Mouse (Mus musculus) heart, adult 2 months (tissue): ENCODE measurements around the gene Ube2l3. TPM values are rescaled to one million over a fixed set of nuclear protein-coding genes. Genes with fewer than 3 reads are reported as not detected.
A peak's percentile ranks its signal among the peaks of the same experiment; 100 is the strongest.

ENCODE experiments used
- DNase-seq, 2 experiments: peaks; one replicate each; pipeline ENCODE4 v3.0.0; 2021
- H3K27ac ChIP-seq: fragments of 200-600 bp; 2 replicates; pipeline ENCODE4 v1.8.1; 2022
- H3K27me3 ChIP-seq: fragments of 200-500 bp; 2 replicates; pipeline ENCODE4 v1.6.1; 2012; ENCODE audit warnings: mild to moderate bottlenecking, low read length, inconsistent platforms, mixed read lengths; ENCODE audit not compliant: control insufficient read depth, insufficient read depth
- H3K36me3 ChIP-seq: fragments of 200-500 bp; 2 replicates; pipeline ENCODE4 v1.6.1; 2012; ENCODE audit warnings: low read length, inconsistent platforms; ENCODE audit not compliant: control insufficient read depth, insufficient read depth
- H3K4me1 ChIP-seq: fragments of 200-500 bp; 2 replicates; pipeline ENCODE4 v1.6.1; 2011; ENCODE audit warnings: low read length; ENCODE audit not compliant: control insufficient read depth, insufficient read depth
- H3K4me3 ChIP-seq: fragments of 200-600 bp; 2 replicates; pipeline ENCODE4 v1.8.1; 2022
- H3K79me2 ChIP-seq: fragments of 200-500 bp; replicated peaks from 2 replicates; pipeline ENCODE4 v1.6.1; 2012; ENCODE audit warnings: mild to moderate bottlenecking, inconsistent platforms, low read length, moderate library complexity, mixed read lengths; ENCODE audit not compliant: control insufficient read depth, insufficient read depth
- H3K9ac ChIP-seq: fragments of 200-500 bp; 2 replicates; pipeline ENCODE4 v1.6.1; 2012; ENCODE audit warnings: low read depth, mild to moderate bottlenecking, control low read depth, inconsistent platforms, low read length, mixed read lengths
- CTCF ChIP-seq: fragments of 200-600 bp; IDR thresholded peaks from 2 replicates; pipeline ENCODE4 v1.8.1; 2022; ENCODE audit warnings: antibody characterized with exemption, mild to moderate bottlenecking, moderate library complexity
- EP300 ChIP-seq: fragments of 200-500 bp; IDR thresholded peaks from 2 replicates; pipeline ENCODE4 v1.6.1; 2011; ENCODE audit warnings: low read depth, low read length, control low read depth; ENCODE audit not compliant: insufficient read depth
- POLR2A ChIP-seq: fragments of 200-500 bp; IDR thresholded peaks from 2 replicates; pipeline ENCODE4 v1.6.1; 2011; ENCODE audit warnings: mild to moderate bottlenecking, low read depth, low read length, control low read depth; ENCODE audit not compliant: insufficient read depth
- WGBS: fragments of 180-500 bp; shearing (Covaris S2); methylation state at CpG from one replicate; pipeline ENCODE4 v1.1.7; 2018; 5-methylcytosine and 5-hydroxymethylcytosine counted together
- intact Hi-C: fragments of 180-260 bp; cut with DNase I; formaldehyde crosslinking; loops from one replicate; pipeline ENCODE4 v1.15.1; 2025
- polyA plus RNA-seq: library from polyadenylated mRNA; depleted of rRNA; stranded (reverse); fragments of >200 nt; gene quantifications from 2 replicates; pipeline ENCODE4 v1.2.3, GENCODE M21; 2012
- total RNA-seq, 2 experiments: library from RNA; stranded (reverse); gene quantifications; 2 replicates each; pipeline ENCODE4 v1.2.3; 2021

The Ube2l3 gene
- total and polyA plus RNA-seq, 3 experiments, result 55.0 to 112 (median 102) TPM

DNA sequence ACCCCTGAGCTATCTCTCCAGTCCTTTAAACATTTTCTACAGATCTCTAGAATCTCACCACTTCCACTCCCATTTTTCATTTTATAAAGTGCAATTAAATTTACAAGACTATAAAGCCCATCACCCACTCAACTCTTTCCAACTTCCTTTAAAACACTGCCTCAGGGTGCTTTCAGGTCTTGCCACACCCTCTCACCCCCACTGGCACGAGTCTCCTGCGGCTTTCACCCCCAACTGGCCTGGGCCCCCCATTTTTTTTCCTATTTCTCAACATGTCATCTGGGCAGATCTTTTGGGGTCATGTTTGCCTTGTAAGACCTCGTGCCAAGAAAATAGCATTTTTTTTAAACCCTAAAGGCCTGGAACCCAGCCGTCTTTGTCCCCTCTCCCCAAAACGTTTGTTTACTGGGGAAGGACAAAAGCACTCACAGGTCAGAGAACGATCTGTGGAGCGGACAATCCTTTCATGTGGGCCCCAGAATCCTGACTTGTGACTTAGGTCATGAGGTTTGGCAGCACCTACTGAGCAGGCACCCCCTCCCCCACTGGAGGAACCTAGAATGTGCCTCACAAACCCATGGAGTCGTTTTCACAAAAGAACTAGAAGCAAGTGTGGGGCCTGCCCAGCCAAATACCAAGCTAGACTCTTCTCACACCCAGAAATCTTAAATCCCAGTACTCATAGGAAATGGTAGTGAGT lies 14.6 kb upstream of the Ube2l3 start:
- Histone ChIP-seq H3K79me2 (no peaks in the 10 kb centered on the region), H3K4me1 (no peaks in the 10 kb centered on the region), H3K36me3 (no peaks in the 10 kb centered on the region), H3K27me3 (no peaks in the 10 kb centered on the region), H3K4me3 (no peak overlapping the region), H3K27ac (no peak overlapping the region), H3K9ac (no peak overlapping the region)
- WGBS, result 58% methylated on average over 8 of the region's 8 CpGs
- intact Hi-C loops, result no loop called here
- no peak for TF ChIP-seq CTCF
- TF ChIP-seq EP300, result no peak
- TF ChIP-seq POLR2A, result no peak
- DNase-seq, result no peak

DNA sequence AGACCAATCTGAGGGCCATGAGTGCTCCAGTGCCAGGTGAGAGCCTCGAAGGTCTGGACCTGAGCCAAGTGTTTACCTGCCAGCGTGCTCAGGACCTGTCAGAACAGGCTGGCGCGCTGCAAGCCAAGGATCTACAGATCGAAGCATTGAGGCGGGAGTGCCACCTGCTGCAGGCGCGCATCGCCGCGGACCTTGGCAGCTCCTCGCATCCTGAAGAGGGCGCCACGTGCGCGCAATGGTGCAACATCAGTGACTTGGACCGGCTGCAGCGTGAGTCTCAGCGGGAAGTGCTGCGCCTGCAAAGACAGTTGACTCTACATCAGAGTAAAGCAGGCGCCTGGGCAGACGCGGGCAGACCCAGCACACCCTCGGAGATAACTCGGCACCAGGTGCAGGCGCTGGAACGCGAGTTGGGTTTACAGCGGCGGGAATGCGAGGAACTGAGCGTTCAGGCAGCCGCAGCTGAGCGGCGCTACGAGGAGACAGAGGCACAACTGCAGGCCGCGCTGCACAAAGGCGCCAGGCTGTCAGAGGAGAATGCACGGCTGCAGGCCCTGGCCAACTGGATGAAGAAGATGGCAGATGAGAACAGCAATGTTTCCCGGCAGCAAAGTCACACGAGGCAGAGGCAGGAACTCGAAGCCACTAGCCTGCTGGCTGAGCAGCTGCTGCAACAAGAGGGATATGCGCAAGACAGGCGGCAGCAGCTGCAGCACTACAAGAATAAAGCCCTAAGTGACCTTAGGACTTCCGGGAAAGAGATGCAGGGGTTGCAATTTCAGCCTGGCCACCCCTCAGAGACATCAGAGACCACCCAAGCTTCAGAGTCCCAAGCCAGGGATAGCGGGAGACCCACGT lies 7.8 kb upstream of the Ube2l3 start:
- H3K4me1 ChIP-seq, result peaks cover 2% of the 10 kb centered on the region
- WGBS, result 12% methylated on average over 48 of the region's 48 CpGs
- H3K4me3 ChIP-seq, result peak overlapping the region; percentile 68
- intact Hi-C loops, result loop anchor here (1.0 to 5.0 kb wide), 5 partner anchors 23 to 82 kb away; partner anchors contain the start of genes Hic2, Sdf2l1 and Tmem191c
- no peaks in the 10 kb centered on the region for H3K79me2 ChIP-seq
- H3K36me3 ChIP-seq, result no peaks in the 10 kb centered on the region
- TF ChIP-seq EP300 (peak; percentile 74; the same call in 1 of the 2 replicates), CTCF (peak; percentile 94; the same call in 1 of the 2 replicates), POLR2A (no peak)
- H3K9ac ChIP-seq, result peak overlapping the region; percentile 21; the same call in 1 of the 2 replicates
- H3K27ac ChIP-seq, result no peak overlapping the region
- no peaks in the 10 kb centered on the region for H3K27me3 ChIP-seq
- peak; percentile 90 for DNase-seq

- H3K9ac ChIP-seq, result 0 out of 2 replicates have a peak overlapping the region, but pooled peaks have one; percentile 4
- intact Hi-C loops, result loop anchor here (5.0 kb wide), 2 partner anchors 77 to 83 kb away; partner anchors contain the start of gene Sdf2l1
Observed at GRCm38 (mm10) chr16:17209404-17209960, 7.0 kb upstream of the Ube2l3 start.

GRCm38 (mm10) chr16:17208389-17209361 lies 6.2 kb upstream of the Ube2l3 start, which contains the start of gene Rimbp3:
Rimbp3 (plus strand) TSS chr16:17208603.
- peak; percentile 88 to 90 for DNase-seq
- 1% methylated on average over 85 of the region's 85 CpGs for WGBS
- H3K36me3 ChIP-seq, result no peaks in the 10 kb centered on the region
- H3K27ac ChIP-seq, result peak within 1 kb of the TSS; percentile 20
- peaks cover 2% of the 10 kb centered on the region for H3K4me1 ChIP-seq
- H3K9ac ChIP-seq, result peak within 1 kb of the TSS; percentile 80
- H3K4me3 ChIP-seq, result peak within 1 kb of the TSS; percentile 68
- intact Hi-C loops, result loop anchor here (5.0 kb wide), 2 partner anchors 76 to 84 kb away; partner anchors contain the start of gene Sdf2l1
- TF ChIP-seq POLR2A, result no peak
- TF ChIP-seq CTCF, result peak; percentile 97; the same call in 1 of the 2 replicates
- 0 out of 2 replicates have a peak, but pooled peaks have one; percentile 54 for TF ChIP-seq EP300
- H3K79me2 ChIP-seq, result no peaks in the 10 kb centered on the region
- H3K27me3 ChIP-seq, result no peaks in the 10 kb centered on the region

More at GRCm38 (mm10) chr16:17209404-17209960, 7.0 kb upstream of the Ube2l3 start:
- Histone ChIP-seq H3K79me2 (no peaks in the 10 kb centered on the region), H3K27me3 (no peaks in the 10 kb centered on the region), H3K36me3 (no peaks in the 10 kb centered on the region), H3K4me3 (peak overlapping the region; percentile 68), H3K27ac (no peak overlapping the region), H3K4me1 (peaks cover 2% of the 10 kb centered on the region)
- no peak for DNase-seq
- 2% methylated on average over 37 of the region's 37 CpGs for WGBS
- TF ChIP-seq CTCF (no peak), EP300 (no peak), POLR2A (no peak)
